Mouse (Mus musculus) kidney, postnatal 36 days (tissue): ENCODE results near the gene Adsl.
A peak's percentile ranks its signal among the peaks of the same experiment; 100 is the strongest.

Experiments used
- DNase-seq, 2 experiments: peaks; one replicate each; pipeline ENCODE4 v3.0.0; 2021 to 2022; ENCODE audit warnings: mixed read lengths in 2 of 2

Gene Adsl

GRCm38 (mm10) chr15:81008689-81009123 lies 60.4 kb downstream of the Adsl start:
- peak; percentile 30 to 53 for DNase-seq

- DNase-seq: no peak
These were observed 61.8 kb downstream of the Adsl start for GRCm38 (mm10) chr15:81010114-81010513.

GRCm38 (mm10) chr15:81011523-81011922 lies 63.2 kb downstream of the Adsl start:
- DNase-seq: no peak

- no peak for DNase-seq
These were observed 64.1 kb downstream of the Adsl start for GRCm38 (mm10) chr15:81012359-81012758.

GRCm38 (mm10) chr15:81013186-81013585 lies 64.9 kb downstream of the Adsl start:
- no peak for DNase-seq

GRCm38 (mm10) chr15:81015068-81015744 lies 66.9 kb downstream of the Adsl start:
- no peak for DNase-seq

- DNase-seq: no peak
These were observed 68.2 kb downstream of the Adsl start for GRCm38 (mm10) chr15:81016488-81016887.

- no peak for DNase-seq
These were observed 69.0 kb downstream of the Adsl start for GRCm38 (mm10) chr15:81017308-81017707.
